Mouse (Mus musculus): ENCODE data around the gene Chmp3.

Gene Chmp3

GRCm38 (mm10) chr6:71543686-71544499 is at the start of gene Chmp3:
Chmp3 (plus strand) TSS chr6:71543797.
- DNase-seq, result peak; percentile 97

DNA sequence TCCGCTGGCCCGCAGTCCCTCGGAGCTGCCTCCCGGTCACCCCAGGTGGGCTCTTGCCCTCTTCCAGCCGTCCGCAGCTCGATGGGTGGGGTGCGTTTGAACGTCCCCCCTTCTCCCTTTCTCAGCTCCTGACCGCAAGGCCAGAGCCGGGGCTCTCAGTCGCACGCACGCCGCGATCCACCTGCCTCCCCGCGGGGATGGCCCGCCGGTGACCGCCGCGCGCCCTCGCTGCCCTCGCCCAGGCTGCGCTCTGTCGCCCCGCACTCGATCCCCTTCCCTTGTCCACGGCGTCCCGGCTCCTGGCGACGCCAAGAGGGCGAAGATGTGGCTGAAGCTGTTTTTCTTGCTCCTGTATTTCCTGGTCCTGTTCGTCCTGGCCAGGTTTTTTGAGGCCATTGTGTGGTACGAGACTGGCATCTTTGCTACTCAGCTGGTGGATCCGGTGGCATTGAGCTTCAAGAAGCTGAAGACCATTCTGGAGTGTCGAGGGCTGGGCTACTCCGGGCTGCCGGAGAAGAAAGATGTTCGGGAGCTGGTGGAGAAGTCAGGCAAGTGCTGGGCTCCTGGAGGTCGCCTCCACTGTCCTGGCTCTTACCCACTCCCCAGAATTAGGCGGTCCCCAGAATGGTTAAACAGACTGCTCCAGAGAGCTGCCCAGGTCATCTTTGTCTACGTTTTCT is 49.1 kb upstream of the Chmp3 start:
- peak; percentile 75 for DNase-seq

GRCm38 (mm10) chr6:71500575-71500974 is 43.0 kb upstream of the Chmp3 start:
- no peak for DNase-seq

GRCm38 (mm10) chr6:71503001-71503400 is 40.6 kb upstream of the Chmp3 start:
- DNase-seq, result no peak

- DNase-seq, result no peak
Measured at GRCm38 (mm10) chr6:71503670-71504069, 39.9 kb upstream of the Chmp3 start.

GRCm38 (mm10) chr6:71504091-71504490 is 39.5 kb upstream of the Chmp3 start:
- DNase-seq, result no peak

DNA sequence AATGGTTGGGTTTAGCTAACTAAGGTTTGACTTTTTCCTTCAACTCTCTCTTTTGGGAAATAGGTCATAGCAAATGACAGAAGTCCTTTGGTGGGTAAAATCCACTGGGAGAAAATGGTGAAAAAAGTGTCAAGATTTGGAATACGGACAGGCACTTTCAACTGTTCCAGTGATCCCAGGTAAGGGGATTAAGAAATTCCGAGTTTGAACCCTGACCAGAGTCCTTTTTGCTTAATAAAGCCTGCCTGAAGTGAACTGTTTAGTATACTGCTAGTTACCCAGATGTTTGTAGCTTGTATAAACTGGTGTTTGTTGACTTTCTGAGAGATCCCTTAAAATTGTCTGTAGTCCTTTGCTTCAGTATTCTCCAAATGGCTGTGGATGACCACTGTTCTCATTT is 37.9 kb upstream of the Chmp3 start:
- DNase-seq, result no peak

DNA sequence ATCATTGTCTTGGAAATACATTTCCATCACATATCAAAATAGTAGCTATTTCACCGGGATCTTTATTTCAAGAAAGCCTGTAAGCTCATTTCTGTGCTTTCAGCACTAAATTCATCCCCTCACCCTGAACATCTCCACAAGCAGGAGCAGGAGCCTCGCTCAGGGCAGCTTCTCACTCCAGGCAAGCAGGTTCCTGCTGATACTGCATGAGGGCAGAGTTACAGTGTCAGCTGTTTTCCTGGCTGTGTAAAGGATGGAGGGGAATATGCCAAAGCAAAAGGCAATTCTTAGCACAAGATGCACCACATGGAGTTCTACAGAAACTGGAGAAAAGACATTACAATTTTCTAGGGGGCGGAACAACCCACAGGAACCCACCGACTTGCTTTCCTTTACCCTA is 24.1 kb upstream of the Chmp3 start:
- no peak for DNase-seq

DNA sequence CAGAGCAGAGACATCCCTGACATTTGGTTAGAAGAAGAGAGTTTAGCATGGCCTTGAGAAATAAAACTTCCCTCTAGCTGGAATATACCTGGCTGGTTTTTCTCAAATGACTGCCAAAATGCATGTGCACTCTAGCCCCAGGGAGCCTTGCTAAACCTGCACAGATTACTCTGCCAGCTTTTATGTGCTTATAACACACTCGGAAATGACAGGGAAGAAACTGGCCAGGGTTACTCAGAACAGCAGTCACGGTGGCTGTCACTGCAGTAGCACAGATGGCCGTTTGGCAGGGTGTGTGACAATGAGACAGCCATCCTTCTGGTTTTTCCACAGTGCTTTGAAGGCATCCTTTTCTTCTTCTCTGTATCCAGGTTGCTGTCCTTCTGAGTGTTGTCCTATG is 18.0 kb upstream of the Chmp3 start:
- DNase-seq, result no peak

DNA sequence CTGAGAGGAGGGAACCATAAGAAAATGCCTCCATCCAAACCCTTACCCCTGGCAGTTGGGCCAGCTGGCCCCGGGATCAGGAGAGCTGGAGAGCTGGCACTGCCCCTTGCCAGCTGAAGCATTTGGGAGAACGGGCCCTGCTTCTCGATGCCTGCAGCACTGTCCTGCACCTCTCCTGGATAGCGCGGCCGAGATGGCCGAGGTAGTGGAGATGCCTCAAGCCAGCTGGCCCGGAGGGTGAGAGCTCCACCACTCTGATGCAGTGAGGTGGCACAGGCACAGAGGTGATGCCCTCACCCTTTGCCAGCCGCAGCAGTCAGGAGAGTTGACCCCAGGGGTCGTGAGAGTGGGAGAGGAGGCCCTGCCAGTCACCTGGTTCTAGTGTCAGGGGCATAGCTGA is 16.5 kb upstream of the Chmp3 start:
- no peak for DNase-seq

- no peak for DNase-seq
Measured at GRCm38 (mm10) chr6:71527826-71528225, 15.8 kb upstream of the Chmp3 start.

DNA sequence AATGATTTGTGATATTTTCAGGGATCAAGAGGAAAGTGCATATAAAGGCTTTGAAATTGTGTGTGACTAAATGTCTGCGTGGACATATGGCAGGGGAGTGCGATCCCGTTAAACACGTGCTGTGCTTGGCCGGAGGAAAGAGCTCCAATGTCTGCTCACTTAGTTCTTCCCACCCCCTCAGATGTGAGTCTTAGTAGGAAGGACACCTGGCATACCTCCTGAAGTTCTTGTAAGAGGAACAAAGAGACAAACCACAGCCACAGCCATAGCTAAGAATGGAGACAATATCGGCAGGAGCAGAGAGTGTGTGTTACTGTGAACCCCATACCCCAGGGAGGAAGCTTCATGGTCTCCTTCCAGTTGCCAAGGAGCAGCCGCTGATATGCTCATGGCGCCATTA is 13.4 kb upstream of the Chmp3 start:
- DNase-seq, result no peak

DNA sequence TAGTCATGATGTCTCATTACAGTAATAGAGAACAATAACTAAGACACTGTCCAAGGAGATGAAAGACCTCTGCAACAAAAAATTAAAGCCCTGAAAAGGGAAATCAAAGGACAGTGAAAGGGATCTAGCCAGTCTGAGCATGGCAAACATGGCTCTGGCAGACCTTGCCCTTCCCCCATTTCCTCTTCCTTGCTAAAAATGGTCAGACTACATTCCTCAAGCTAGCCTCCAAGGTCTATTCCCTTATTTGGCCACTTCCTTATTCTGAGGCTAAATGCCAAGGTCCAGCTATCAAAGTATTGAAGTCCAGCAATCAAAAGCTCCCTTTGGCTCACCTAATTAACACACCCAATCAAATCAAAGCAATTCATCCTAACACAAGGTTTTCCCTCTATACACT is 6.3 kb upstream of the Chmp3 start:
- no peak for DNase-seq

- no peak for DNase-seq
Measured at GRCm38 (mm10) chr6:71555507-71555951, 11.9 kb downstream of the Chmp3 start.

GRCm38 (mm10) chr6:71556826-71557225 is 13.2 kb downstream of the Chmp3 start:
- no peak for DNase-seq

DNA sequence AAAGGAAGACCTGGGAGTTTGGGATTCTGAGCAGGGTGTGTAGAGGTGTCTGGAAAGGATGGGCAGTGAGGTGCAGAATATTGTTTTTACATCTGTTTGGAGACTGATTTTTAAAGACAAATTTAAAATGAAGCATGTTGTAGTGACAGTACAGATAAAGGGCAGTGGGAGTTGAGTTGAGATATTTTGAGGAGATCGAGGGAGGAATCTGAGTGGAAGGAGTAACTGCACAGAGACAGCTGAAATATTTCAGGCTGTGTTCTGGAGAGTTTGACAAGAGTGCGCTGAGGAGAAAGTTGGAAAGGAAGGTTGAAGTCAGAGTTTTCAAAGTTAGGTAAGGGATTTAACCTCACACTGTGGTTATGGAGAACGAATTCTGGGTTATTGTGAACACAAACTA is 25.0 kb downstream of the Chmp3 start:
- no peak for DNase-seq

- DNase-seq, result no peak
Measured at GRCm38 (mm10) chr6:71569025-71569424, 25.4 kb downstream of the Chmp3 start.

DNA sequence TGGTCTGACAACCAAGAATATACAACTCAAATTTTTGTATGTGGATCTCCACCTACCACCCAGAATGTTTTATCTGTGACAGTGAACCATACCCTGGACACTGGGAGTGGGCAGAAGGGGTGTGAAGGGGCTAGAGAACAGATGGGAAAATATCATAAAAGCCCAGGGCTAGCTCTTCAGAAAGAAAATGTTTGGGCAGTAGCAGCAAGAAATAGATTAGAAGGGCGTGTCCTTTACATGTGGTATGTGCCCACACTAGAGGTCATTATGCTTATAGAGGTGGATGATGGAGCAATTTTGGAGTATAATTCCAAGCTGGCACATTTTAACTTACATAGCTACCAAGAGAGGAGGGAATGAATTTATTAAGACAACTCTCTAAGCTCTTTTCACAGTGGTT is 31.8 kb downstream of the Chmp3 start:
- DNase-seq, result no peak

DNA sequence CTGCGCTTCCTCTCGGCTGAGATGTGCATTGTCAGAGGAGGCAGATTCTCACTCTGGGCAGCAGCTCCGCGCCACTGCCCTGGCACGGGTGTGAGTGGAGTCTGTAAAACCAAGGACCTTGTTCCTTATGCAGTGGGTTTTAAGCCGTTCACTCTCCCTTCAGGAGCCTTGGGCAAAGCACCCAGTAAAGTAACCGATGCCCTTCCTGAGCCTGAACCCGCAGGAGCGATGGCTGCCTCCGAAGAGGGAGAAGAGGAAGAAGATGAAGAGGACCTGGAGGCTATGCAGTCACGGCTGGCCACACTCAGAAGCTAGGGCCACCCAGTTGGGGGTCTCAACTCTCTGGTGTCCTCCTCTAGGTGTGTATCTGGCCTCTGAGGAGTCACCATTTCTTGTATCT is 35.9 kb downstream of the Chmp3 start:
- no peak for DNase-seq

GRCm38 (mm10) chr6:71583198-71583597 is 39.6 kb downstream of the Chmp3 start:
- no peak for DNase-seq

- no peak for DNase-seq
Measured at GRCm38 (mm10) chr6:71589401-71589800, 45.8 kb downstream of the Chmp3 start.

- DNase-seq, result peak; percentile 16
Measured at GRCm38 (mm10) chr6:71590154-71590553, 46.6 kb downstream of the Chmp3 start.

- no peak for DNase-seq
Measured at GRCm38 (mm10) chr6:71607756-71608155, 64.2 kb downstream of the Chmp3 start.

DNA sequence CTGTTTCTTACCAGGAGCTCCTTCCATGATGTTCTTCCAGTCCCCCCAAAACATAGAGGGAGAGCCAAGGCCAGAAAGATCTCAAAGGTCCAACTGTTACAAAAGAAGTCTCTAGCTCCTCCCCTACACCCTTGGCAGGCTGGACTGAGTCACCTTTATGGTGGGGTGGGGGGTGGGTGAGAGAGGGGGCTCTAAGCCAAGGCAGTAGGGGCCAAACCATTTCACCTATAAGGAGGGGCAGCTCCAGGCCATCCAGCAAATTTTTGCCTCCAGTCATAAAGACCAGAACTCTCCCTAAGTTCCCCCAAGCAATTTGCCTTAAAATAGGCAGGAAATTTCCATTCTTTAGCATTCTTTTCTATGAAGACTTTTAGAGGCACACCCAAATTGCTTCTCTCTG is 65.4 kb downstream of the Chmp3 start:
- no peak for DNase-seq

DNA sequence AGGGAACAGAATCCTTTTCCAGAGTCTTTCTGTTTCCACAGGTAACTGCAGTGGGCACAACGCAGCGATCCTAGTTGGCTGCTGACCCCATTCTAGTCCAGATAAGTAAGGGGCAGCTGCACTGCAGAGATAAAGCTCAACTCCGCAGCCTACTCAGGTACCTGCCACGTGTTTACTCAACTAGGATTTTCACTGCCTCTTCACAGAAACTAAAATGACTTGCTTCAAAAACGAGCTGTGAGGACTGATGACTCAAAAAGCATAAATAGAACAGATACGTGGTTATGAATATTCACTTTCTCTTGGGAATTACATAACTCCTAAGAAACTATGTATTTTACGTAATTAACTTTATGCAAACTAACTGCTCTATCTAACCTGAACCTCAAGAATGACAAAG is 66.4 kb downstream of the Chmp3 start:
- no peak for DNase-seq

All from kidney, adult 18-20 months (tissue).